Mouse (Mus musculus): ENCODE results near the gene Ccdc155.
"Not testable (repeated sequence)": the region's sequence is repeated elsewhere in the genome, so short reads cannot be mapped to it uniquely, and the experiment has no call there.

The Ccdc155 gene

DNA sequence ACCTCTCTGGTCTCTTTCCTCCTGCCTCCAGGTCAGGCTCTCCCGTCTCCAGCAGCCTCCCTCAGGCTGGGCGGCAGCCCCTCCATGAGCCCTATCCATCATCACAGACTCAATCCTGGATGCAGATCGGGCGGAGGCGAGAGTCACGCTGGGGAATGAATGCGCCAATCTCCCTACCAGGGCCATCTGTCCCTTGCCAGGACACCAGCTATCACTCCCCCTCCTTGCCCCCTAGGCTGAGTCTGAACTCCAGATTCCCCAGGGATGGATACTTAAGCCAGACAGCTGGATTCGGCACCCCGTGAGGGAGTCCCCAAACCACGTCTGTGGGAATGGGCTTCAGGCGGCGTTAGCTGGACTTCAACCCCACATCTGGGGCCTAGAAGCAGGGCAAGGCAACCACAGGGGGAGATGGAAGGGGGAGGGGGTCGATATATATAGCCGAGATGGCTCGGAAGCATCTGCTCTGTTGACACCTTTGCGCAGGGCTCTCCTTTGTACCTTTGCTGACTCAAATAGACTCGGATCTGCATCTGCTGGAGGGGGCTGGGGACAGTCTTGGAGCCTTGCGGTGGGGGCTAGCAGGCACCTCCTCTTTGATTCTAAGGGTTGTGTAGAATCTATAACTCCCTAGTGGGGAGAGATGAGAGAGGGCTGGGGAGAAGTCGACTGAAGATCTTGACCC, 36.8 kb downstream of the Ccdc155 start:
- CTCF ChIA-PET: no interaction called here

GRCm38 (mm10) chr7:45166950-45167401, 37.7 kb downstream of the Ccdc155 start:
- CTCF ChIA-PET: no interaction called here

DNA sequence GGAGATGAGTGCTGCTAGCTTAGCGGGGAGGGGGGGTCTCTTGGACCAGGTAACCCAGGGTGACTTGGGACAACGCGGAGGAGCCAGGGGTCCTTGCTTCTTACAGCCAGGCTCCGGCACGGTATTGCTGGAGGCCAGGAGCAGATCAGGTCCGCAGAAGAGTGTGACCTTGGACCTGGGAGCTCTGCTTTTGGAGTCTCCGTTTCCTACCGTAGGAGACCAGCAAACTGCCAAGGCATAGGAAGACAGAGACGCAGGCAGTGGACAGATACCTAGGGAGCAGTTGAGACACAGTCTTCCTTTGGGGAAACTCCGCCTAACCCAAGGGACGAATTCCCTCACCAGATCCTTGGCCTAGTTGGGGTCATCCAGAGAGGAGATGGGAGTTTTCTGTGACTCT, 39.0 kb downstream of the Ccdc155 start:
- CTCF ChIA-PET: interaction anchor here (1.1 kb wide), 1 partner anchor 109 kb away, joined by 3 read pairs; no protein-coding TSS in a partner anchor

DNA sequence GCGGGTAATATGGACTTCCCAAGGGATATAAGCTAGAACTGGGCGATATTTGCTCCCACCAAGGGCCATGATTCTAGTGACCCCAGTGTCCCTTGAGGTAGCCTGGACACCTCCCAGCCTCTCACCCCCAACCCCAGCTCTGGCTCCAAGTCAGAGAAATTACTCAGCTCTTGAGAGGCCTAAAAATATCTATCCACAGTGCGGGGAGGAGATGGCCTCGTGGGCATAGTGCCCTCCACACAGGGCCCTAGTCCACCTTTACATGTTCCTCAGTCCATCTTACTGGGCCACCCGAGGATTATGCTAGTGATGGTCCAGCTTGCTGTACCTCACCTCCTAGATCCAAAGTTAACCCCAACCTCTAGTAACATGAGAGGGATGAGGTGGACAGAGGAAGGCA, 39.9 kb downstream of the Ccdc155 start:
- CTCF ChIA-PET: interaction anchor here (0.6 to 1.7 kb wide), 4 partner anchors 9 to 134 kb away, joined by 3 to 5 read pairs (median 4); no protein-coding TSS in a partner anchor

DNA sequence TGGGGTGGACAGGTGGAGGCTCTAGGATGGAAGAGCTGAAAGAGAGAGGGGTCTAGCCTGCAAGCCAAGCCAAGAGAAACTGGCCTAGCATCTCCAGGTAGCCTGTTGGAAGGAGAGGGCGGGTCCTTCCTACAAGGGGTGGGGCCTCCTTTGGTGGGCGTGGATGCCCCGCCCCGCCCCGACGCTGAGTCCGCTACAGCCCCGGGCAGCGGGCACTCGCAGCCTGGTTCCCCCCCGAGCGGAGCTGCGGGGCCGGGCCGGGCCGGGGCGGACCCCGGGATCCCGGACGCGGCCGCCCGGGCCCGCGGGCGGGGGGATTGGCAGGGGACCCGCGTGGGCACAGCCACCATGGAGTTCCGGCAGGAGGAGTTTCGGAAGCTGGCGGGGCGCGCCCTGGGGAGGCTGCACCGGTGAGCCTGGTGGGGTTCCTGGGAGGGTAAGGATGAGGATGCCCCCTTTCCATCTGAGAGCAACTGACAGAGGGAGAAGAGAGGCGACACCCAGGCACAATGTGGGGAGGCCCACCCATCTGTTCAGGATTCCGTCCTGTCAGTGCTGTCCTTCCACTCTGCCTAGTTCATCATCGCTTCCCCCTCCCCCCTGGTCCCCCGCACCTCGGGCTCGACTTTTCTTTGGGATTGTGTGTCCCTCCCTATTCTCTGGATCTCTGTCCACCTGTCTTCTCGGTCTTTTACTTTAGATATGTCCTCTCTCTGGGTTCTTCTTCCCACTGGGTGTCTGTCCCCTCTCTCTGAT, 40.8 kb downstream of the Ccdc155 start, which contains the start of gene Slc17a7:
TSS of gene Slc17a7 (plus strand) at position 215 of the 756 bp plus-strand sequence.
- CTCF ChIA-PET: interaction anchor here (1.7 kb wide), 1 partner anchor 34 kb away, joined by 4 read pairs; no protein-coding TSS in a partner anchor

DNA sequence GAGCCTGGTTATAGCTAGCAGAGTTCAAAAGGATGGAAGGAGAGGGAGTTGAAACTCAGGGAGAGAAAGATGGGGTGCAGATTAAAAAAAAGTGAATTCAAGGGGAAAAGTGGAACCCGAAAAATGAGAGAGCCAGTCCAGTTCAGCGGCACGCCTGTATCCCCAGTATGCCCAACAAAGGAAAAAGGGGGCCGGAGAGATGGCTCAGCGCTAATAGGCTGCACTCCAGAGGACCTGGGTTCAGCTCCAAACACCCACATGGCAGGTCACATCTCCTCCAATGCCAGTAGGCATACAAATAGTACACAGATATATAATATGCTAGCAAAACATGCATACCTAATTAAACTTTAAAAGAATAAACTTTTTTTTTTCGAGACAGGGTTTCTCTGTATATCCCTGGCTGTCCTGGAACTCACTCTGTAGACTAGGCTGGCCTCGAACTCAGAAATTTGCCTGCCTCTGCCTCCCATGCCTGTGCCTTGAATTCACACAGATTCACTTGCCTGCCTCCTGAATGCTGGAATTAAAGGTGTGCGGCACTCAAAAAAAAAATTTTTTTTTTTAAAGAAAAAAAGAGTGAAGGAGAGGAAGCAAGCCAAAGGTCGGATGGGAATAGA, 41.6 kb downstream of the Ccdc155 start:
- CTCF ChIA-PET: interaction anchor here (0.7 to 1.7 kb wide), 2 partner anchors 35 to 63 kb away, joined by 3 to 4 read pairs; no protein-coding TSS in a partner anchor

GRCm38 (mm10) chr7:45162551-45162950, 42.1 kb downstream of the Ccdc155 start:
- CTCF ChIA-PET: interaction anchor here (0.6 to 1.3 kb wide), 4 partner anchors 11 to 64 kb away, joined by 3 to 4 read pairs (median 4); no protein-coding TSS in a partner anchor

DNA sequence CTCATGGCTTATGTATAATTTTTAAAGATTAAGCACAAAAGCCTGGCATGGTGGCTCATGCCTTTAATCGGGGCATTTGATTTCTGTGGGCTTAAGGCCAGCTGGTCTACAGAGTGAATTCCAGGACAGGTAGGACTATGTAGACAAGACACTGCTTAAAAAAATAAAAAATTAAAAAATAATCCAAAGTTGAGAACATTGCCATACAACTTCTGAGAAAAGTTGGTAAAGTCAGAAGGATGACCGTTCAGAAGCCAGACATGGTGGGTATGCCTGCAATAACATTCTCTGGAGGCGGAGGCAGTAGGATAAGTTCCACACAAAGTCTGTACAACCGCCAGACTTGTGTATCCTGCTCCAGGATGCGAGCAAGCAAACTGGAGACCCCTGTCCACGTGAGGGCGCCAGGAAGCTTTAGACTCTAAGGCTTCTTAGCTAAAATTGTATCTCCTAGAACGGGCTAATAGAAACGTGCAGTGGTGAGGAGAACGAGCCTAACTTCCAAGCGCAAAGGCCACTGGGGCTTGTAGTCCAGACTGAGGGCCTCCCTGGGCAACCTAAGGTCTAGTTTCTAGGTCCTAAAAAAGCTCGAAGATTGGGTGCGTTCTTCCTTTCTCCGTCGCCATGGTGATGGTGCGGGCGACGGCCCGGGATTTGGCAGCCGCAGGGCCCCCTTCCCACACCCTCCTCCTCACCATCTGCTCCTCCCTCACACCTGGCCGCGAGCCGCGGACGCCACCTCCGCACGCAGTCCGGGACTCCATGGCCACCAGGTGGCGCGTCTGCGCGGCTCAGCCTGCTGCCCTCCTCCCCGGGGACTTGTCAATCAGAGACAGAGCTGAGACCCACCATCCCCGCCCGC, 42.8 kb downstream of the Ccdc155 start:
- CTCF ChIA-PET: interaction anchor here (0.6 to 1.3 kb wide), 3 partner anchors 11 to 37 kb away, joined by 3 to 4 read pairs (median 4); no protein-coding TSS in a partner anchor

DNA sequence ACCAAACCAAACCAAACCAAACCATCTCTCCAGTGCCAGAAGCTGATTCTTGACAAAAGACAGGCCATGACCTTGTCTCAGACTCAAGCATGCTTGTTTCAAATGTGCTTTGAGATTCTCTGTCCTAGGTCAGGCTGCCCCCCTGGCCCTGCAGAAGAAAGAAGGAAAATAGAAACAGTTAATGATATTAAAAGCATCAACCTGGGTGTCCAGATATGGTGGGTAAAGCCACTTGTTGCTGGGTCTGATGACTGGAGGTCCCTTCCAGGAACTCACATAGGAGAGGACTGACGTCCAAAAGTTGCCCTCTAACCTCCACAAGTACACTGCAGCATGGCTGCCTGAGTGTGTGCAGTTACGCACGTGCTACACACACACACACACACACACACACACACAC, 43.8 kb downstream of the Ccdc155 start:
- CTCF ChIA-PET: interaction anchor here (0.6 kb wide), 1 partner anchor 14 kb away, joined by 13 read pairs; no protein-coding TSS in a partner anchor

GRCm38 (mm10) chr7:45160316-45160800, 44.3 kb downstream of the Ccdc155 start:
- CTCF ChIA-PET: no interaction called here

- CTCF ChIA-PET: no interaction called here
These were observed 45.7 kb downstream of the Ccdc155 start for GRCm38 (mm10) chr7:45158991-45159390.

- CTCF ChIA-PET: no interaction called here
These were observed 47.2 kb downstream of the Ccdc155 start for GRCm38 (mm10) chr7:45157459-45157858.

DNA sequence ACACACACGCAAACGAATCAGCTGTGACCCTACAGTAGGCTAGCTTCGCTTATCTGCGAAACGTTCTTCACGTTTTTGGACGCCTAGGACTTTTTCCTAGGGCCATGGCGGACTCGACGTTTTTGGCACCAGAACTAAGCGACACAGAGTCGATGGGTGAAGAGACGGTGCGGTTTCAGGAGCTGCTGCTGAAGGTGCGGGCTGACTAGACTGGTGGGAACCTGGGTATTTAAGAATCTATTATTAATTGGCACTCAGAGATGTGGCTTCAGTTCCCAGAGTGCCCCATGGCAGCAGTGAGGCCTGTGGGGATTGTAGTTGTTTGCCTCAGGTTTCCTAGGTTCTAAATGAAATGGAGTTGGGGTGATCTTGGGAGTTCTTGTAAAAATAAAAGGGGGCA, 48.5 kb downstream of the Ccdc155 start:
- CTCF ChIA-PET: interaction anchor here (0.7 kb wide), 1 partner anchor 416 kb away, joined by 3 read pairs; no protein-coding TSS in a partner anchor

- CTCF ChIA-PET: no interaction called here
These were observed 49.1 kb downstream of the Ccdc155 start for GRCm38 (mm10) chr7:45155590-45155989.

- CTCF ChIA-PET: no interaction called here
These were observed 49.6 kb downstream of the Ccdc155 start for GRCm38 (mm10) chr7:45154993-45155514.

- CTCF ChIA-PET: interaction anchor here (0.5 kb wide), 1 partner anchor 14 kb away, joined by 4 read pairs; no protein-coding TSS in a partner anchor
These were observed 50.3 kb downstream of the Ccdc155 start, which contains the start of the genes Pih1d1 and Aldh16a1 for GRCm38 (mm10) chr7:45154096-45154992. Pih1d1 (plus strand) TSS chr7:45154303. Aldh16a1 (minus strand) TSS chr7:45154584.

- CTCF ChIA-PET: interaction anchor here (0.5 kb wide), 1 partner anchor 13 kb away, joined by 4 read pairs; no protein-coding TSS in a partner anchor
These were observed 51.1 kb downstream of the Ccdc155 start for GRCm38 (mm10) chr7:45153586-45153985.

- CTCF ChIA-PET: not testable (repeated sequence)
These were observed 51.6 kb downstream of the Ccdc155 start for GRCm38 (mm10) chr7:45153052-45153451.

GRCm38 (mm10) chr7:45151303-45151702, 53.4 kb downstream of the Ccdc155 start:
- CTCF ChIA-PET: no interaction called here

Measured in spleen, embryonic (tissue).